Mouse (Mus musculus): Measurements from ENCODE around the gene Cbx5.

DNA sequence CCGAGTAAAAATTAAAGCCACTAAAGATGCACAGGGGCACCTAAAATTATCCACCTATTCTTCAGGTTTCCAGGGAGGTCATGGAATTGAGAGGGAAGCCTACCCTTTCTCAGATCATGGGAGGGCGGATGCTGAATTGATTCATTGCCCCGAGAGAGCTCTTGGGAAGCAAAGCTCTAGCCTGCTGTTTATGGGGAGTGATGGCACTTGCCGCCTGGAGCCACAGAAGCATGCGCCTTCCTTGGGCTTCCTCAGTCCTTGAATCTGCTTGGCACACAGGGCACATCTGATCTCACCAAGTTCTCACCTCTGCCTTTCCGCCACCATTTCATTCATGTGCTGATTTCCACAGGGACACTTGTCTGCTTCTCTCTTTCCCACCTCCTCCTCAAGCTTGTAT, 51.8 kb downstream of the Cbx5 start:
- TF ChIP-seq CTCF (IDR thresholded peaks at IDR 0.05; ENCODE audit: low read depth) = no peak
- no peak for TF ChIP-seq EP300 (optimal IDR thresholded peaks at IDR 0.05)

Data from stomach, postnatal 0 days (tissue).